Mouse (Mus musculus) midbrain, embryonic 11.5 days (tissue): ENCODE measurements at regions not wholly inside any gene's neighbourhood (a gene's known extent, or its start where the extent isn't known, plus 50 kb on each side); places are given as distances from the start of the nearest gene placed in this dataset.

ENCODE experiments used
- ATAC-seq: fragments of 200-750 bp; cut with Nextera tagmentation; 2 replicates; pipeline ENCODE4 v1.8.0; 2017; ENCODE audit warnings: moderate TSS enrichment, moderate library complexity; ENCODE audit not compliant: low FRiP score
- DNase-seq: peaks from one replicate; pipeline ENCODE4 v3.0.0; 2015; ENCODE audit warnings: low spot score; ENCODE audit errors: missing footprints
- H3K27ac ChIP-seq: fragments of 300-500 bp; sonication (generic); 2 replicates; pipeline ENCODE4 v1.5.1; 2014; ENCODE audit warnings: low read depth, low read length
- H3K27me3 ChIP-seq: fragments of 300-500 bp; sonication (generic); 2 replicates; pipeline ENCODE4 v1.6.1; 2014; ENCODE audit warnings: mild to moderate bottlenecking, low read length, moderate library complexity, mixed read lengths; ENCODE audit not compliant: control insufficient read depth, insufficient read depth
- H3K36me3 ChIP-seq: fragments of 300-500 bp; sonication (generic); 2 replicates; pipeline ENCODE4 v1.6.1; 2014; ENCODE audit warnings: mild to moderate bottlenecking, low read length, moderate library complexity, mixed read lengths; ENCODE audit not compliant: control insufficient read depth, insufficient read depth
- H3K4me1 ChIP-seq: fragments of 300-500 bp; sonication (generic); 2 replicates; pipeline ENCODE4 v1.6.1; 2014; ENCODE audit warnings: low read length; ENCODE audit not compliant: control insufficient read depth, insufficient read depth
- H3K4me2 ChIP-seq: fragments of 300-500 bp; sonication (generic); 2 replicates; pipeline ENCODE4 v1.6.1; 2014; ENCODE audit warnings: mild to moderate bottlenecking, moderate library complexity
- H3K4me3 ChIP-seq: fragments of 300-500 bp; sonication (generic); 2 replicates; pipeline ENCODE4 v1.5.1; 2014; ENCODE audit warnings: low read depth, low read length
- H3K9ac ChIP-seq: fragments of 300-500 bp; sonication (generic); 2 replicates; pipeline ENCODE4 v1.6.1; 2014; ENCODE audit warnings: low read length
- H3K9me3 ChIP-seq: fragments of 300-500 bp; sonication (generic); 2 replicates; pipeline ENCODE4 v1.6.1; 2016; ENCODE audit warnings: low read length; ENCODE audit not compliant: control insufficient read depth
- WGBS: fragments of 180-500 bp; shearing (Covaris S2); extraction: QIAGEN DNeasy Blood & Tissue Kit; methylation state at CpG from one replicate; pipeline ENCODE4 v1.1.7; 2014; 5-methylcytosine and 5-hydroxymethylcytosine counted together

GRCm38 (mm10) chr14:72887470-72888071 lies 161.3 kb downstream of the Cysltr2 start:
- H3K4me1 ChIP-seq: no peaks in the 10 kb centered on the region
- no peaks in the 10 kb centered on the region for H3K9me3 ChIP-seq
- H3K27me3 ChIP-seq: no peaks in the 10 kb centered on the region
- H3K36me3 ChIP-seq: no peaks in the 10 kb centered on the region
- WGBS: 49% methylated on average over 14 of the region's 14 CpGs
- no peak overlapping the region for H3K4me2 ChIP-seq
- no peak overlapping the region for H3K4me3 ChIP-seq
- no peak overlapping the region for H3K27ac ChIP-seq
- DNase-seq (no peak), ATAC-seq (no peak)
- no peak overlapping the region for H3K9ac ChIP-seq

- Histone ChIP-seq H3K4me2 (no peak overlapping the region), H3K9me3 (no peaks in the 10 kb centered on the region), H3K36me3 (no peaks in the 10 kb centered on the region), H3K9ac (no peak overlapping the region), H3K27ac (no peak overlapping the region), H3K4me3 (no peak overlapping the region), H3K4me1 (no peaks in the 10 kb centered on the region), H3K27me3 (no peaks in the 10 kb centered on the region)
- ATAC-seq (no peak), DNase-seq (no peak)
- 78% methylated on average over 12 of the region's 12 CpGs for WGBS
Observed at GRCm38 (mm10) chr14:72886935-72887369, 162.0 kb downstream of the Cysltr2 start.

- H3K9me3 ChIP-seq: no peaks in the 10 kb centered on the region
- no peaks in the 10 kb centered on the region for H3K4me1 ChIP-seq
- H3K27me3 ChIP-seq: no peaks in the 10 kb centered on the region
- DNase-seq: no peak
- WGBS: 87% methylated on average over 4 of the region's 4 CpGs
- H3K27ac ChIP-seq: no peak overlapping the region
- no peak overlapping the region for H3K9ac ChIP-seq
- H3K4me2 ChIP-seq: no peak overlapping the region
- no peak for ATAC-seq
- no peak overlapping the region for H3K4me3 ChIP-seq
- H3K36me3 ChIP-seq: no peaks in the 10 kb centered on the region
Observed at GRCm38 (mm10) chr14:72885824-72886223, 163.1 kb downstream of the Cysltr2 start.

GRCm38 (mm10) chr14:72884561-72884960 lies 164.4 kb downstream of the Cysltr2 start:
- H3K9ac ChIP-seq: no peak overlapping the region
- no peaks in the 10 kb centered on the region for H3K4me1 ChIP-seq
- H3K4me2 ChIP-seq: no peak overlapping the region
- no peaks in the 10 kb centered on the region for H3K9me3 ChIP-seq
- 90% methylated on average over 4 of the region's 4 CpGs for WGBS
- no peaks in the 10 kb centered on the region for H3K27me3 ChIP-seq
- H3K36me3 ChIP-seq: no peaks in the 10 kb centered on the region
- no peak overlapping the region for H3K27ac ChIP-seq
- ATAC-seq (no peak), DNase-seq (no peak)
- no peak overlapping the region for H3K4me3 ChIP-seq

GRCm38 (mm10) chr14:72877132-72877531 lies 167.3 kb upstream of the Fndc3a start:
- Histone ChIP-seq H3K4me3 (no peak overlapping the region), H3K27me3 (no peaks in the 10 kb centered on the region), H3K9ac (no peak overlapping the region), H3K27ac (no peak overlapping the region), H3K9me3 (no peaks in the 10 kb centered on the region), H3K4me2 (no peak overlapping the region), H3K4me1 (no peaks in the 10 kb centered on the region), H3K36me3 (no peaks in the 10 kb centered on the region)
- no peak for DNase-seq
- no peak for ATAC-seq

GRCm38 (mm10) chr14:72873494-72873893 lies 163.7 kb upstream of the Fndc3a start:
- ATAC-seq: no peak
- Histone ChIP-seq H3K4me1 (no peaks in the 10 kb centered on the region), H3K4me3 (no peak overlapping the region), H3K27ac (no peak overlapping the region), H3K4me2 (no peak overlapping the region), H3K9ac (no peak overlapping the region), H3K27me3 (no peaks in the 10 kb centered on the region), H3K36me3 (no peaks in the 10 kb centered on the region), H3K9me3 (no peaks in the 10 kb centered on the region)
- no peak for DNase-seq
- WGBS: 82% methylated on average over 3 of the region's 3 CpGs

- Histone ChIP-seq H3K4me1 (no peaks in the 10 kb centered on the region), H3K9ac (peak overlapping the region; percentile 4; the same call in 1 of the 2 replicates), H3K27me3 (no peaks in the 10 kb centered on the region), H3K36me3 (no peaks in the 10 kb centered on the region), H3K9me3 (no peaks in the 10 kb centered on the region), H3K27ac (no peak overlapping the region), H3K4me2 (peak overlapping the region; percentile 9; the same call in 1 of the 2 replicates), H3K4me3 (no peak overlapping the region)
- DNase-seq: no peak
- 57% methylated on average over 20 of the region's 20 CpGs for WGBS
- peak; percentile 58; the same call in 1 of the 2 replicates for ATAC-seq
Observed at GRCm38 (mm10) chr14:72869188-72869749, 159.5 kb upstream of the Fndc3a start.

- ATAC-seq (no peak), DNase-seq (no peak)
- Histone ChIP-seq H3K4me3 (no peak overlapping the region), H3K4me1 (no peaks in the 10 kb centered on the region), H3K4me2 (no peak overlapping the region), H3K9ac (no peak overlapping the region), H3K27ac (no peak overlapping the region), H3K36me3 (no peaks in the 10 kb centered on the region), H3K9me3 (no peaks in the 10 kb centered on the region), H3K27me3 (no peaks in the 10 kb centered on the region)
- WGBS: 82% methylated on average over 2 of the region's 2 CpGs
Observed at GRCm38 (mm10) chr14:72866896-72867295, 157.1 kb upstream of the Fndc3a start.

- Histone ChIP-seq H3K9me3 (no peaks in the 10 kb centered on the region), H3K4me2 (no peak overlapping the region), H3K36me3 (no peaks in the 10 kb centered on the region), H3K4me3 (no peak overlapping the region), H3K27me3 (no peaks in the 10 kb centered on the region), H3K4me1 (no peaks in the 10 kb centered on the region), H3K27ac (no peak overlapping the region), H3K9ac (no peak overlapping the region)
- ATAC-seq (no peak), DNase-seq (no peak)
Observed at GRCm38 (mm10) chr14:72865531-72865930, 155.7 kb upstream of the Fndc3a start.
